Mouse (Mus musculus) gastrocnemius, adult 2 months (tissue): ENCODE measurements at regions not wholly inside any gene's neighbourhood (a gene's known extent, or its start where the extent isn't known, plus 50 kb on each side); places are given as distances from the start of the nearest gene placed in this dataset.

Source experiments
- DNase-seq: peaks from one replicate; pipeline ENCODE4 v3.0.0; 2022
- H3K27ac ChIP-seq: fragments of 200-600 bp; 2 replicates; pipeline ENCODE4 v1.8.1; 2022; ENCODE audit warnings: mild to moderate bottlenecking
- H3K4me3 ChIP-seq: fragments of 200-600 bp; 2 replicates; pipeline ENCODE4 v1.8.1; 2022; ENCODE audit warnings: mild to moderate bottlenecking, moderate library complexity
- CTCF ChIP-seq: fragments of 200-600 bp; IDR thresholded peaks from 2 replicates; pipeline ENCODE4 v1.8.1; 2022; ENCODE audit warnings: antibody characterized with exemption, mild to moderate bottlenecking, moderate library complexity
- intact Hi-C: fragments of 180-260 bp; cut with DNase I; formaldehyde crosslinking; loops from one replicate; pipeline ENCODE4 v1.15.1; 2025

DNA sequence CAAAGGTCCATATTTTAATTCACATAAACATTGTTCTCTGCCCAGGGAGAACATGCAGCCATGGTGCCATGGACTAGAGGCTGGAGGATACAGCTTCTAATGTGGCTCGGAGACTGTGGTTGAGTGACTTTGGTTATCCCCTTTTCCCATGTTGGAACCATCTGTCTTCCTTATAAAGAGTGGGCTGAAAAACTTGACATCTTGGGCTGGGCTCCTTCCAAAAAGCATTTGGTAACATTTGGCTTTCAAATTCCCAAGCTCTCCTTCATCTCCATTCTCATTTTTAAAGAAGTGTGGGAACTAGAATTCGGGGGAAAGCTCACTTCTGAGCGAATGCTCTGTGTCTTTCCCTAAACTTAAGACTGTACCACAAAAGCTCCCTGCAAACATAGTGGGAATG lies 50.3 kb upstream of the Cxcl12 start:
- DNase-seq: no peak
- no peak for TF ChIP-seq CTCF
- no peak overlapping the region for H3K4me3 ChIP-seq
- intact Hi-C loops: no loop called here
- H3K27ac ChIP-seq: no peak overlapping the region
